Mouse (Mus musculus): ENCODE data around the gene Gm10024. TPM values are rescaled to one million over a fixed set of nuclear protein-coding genes. Genes with fewer than 3 reads are reported as not detected.
"Not testable (repeated sequence)": the region's sequence is repeated elsewhere in the genome, so short reads cannot be mapped to it uniquely, and the experiment has no call there.

Gm10024 gene
- polyA plus RNA-seq, 1 experiment: not detected

DNA sequence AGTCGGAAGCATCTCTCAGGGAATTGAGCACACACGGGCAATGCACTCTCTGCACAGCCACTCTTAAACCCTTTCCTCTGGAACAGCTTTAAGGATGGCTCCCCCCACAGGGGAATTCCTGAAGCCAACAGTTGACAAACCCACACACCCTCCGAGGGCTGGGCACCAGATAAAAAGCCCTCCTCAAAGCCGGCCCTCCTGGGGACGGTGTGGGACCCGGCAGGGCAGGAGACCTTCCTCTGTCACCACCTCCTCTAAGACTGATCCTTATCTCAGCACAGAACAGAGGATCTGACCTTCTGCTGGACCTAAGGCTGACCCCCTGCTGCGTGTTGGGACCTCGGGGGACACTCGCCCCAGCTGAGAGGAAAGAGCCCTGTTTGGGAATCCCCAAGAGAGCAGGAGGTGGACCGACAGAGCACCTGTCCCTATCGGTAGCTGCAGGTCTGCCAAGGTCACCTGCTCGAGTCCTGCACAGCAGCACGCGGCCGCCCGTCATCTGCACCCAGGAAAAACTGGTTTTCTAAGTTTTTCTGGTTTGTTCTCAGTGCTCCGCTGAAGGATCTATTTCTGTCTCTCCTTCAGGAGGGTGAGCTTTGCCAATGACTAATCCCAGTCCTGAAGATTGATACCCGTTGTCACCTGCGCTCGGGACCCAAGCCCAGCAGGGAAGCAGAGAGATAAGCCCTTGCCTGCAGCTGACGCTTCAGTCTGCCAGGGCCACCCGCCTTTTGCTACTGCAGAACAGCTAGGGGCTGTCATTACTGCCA, 25.2 kb upstream of the Gm10024 start, which contains the start of gene Tspear:
Tspear (plus strand) TSS at position 675 of the 770 bp plus-strand sequence.
- Histone ChIP-seq H3K36me3 (ENCODE audit: control insufficient read depth) (no peaks in the 10 kb centered on the region), H3K4me3 (replicated peaks) (no peak within 1 kb of the TSS), H3K27me3 (ENCODE audit: control insufficient read depth) (peaks cover 75% of the 10 kb centered on the region), H3K9me3 (ENCODE audit: control insufficient read depth, low read length) (no peaks in the 10 kb centered on the region), H3K4me1 (ENCODE audit: control insufficient read depth) (no peaks in the 10 kb centered on the region)
- TF ChIP-seq TAL1 (IDR thresholded peaks at IDR 0.05; ENCODE audit: low read length) (no peak), GATA1 (IDR thresholded peaks at IDR 0.05; ENCODE audit: low read length) (no peak)

DNA sequence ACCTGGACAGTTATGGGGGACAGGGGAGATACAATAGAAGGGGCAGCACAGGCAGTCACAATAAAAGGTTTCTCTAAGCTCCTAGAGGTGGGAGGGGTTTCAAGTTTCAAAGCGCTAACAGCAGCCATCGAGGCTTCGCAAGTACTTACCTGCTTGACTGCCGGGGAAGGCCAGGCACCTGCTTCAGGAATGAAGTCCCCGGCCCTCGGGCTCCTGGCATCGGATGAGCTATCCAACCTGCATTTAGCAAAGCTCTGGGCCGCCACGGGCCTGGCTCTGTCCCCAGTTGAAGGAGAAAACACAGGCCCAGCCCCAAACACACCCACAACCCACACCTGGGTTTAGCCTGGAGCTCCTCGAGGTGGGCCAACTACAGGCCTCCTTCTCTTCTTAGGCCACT, 24.2 kb upstream of the Gm10024 start:
- Histone ChIP-seq H3K4me3 (replicated peaks) (no peak overlapping the region), H3K36me3 (ENCODE audit: control insufficient read depth) (no peaks in the 10 kb centered on the region), H3K27me3 (ENCODE audit: control insufficient read depth) (peaks cover 70% of the 10 kb centered on the region), H3K9me3 (ENCODE audit: control insufficient read depth, low read length) (no peaks in the 10 kb centered on the region), H3K4me1 (ENCODE audit: control insufficient read depth) (no peaks in the 10 kb centered on the region)
- TF ChIP-seq GATA1 (IDR thresholded peaks at IDR 0.05; ENCODE audit: low read length) (no peak), TAL1 (IDR thresholded peaks at IDR 0.05; ENCODE audit: low read length) (no peak)

DNA sequence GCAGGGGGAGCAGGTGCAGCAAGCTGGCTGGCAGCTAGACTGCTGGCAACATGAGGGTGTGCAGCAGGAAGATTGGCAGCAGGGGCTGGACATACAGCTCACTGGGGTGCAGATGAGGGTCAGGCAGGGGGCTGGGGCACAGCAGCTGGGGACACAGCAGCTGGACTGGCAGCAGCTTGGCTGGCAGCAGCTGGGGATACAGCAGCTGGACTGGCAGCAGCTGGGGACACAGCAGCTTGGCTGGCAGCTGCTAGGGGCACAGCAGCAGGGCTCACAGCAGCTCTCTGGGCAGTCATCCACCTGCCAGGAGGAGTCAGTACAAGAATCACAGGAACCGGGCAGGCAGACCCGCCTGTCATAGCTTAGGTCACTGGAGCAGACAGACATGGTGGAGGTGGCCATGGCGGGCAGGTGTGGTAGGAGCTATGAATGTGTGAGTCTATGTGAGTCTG, 20.9 kb upstream of the Gm10024 start, which contains the start of gene Gm19402:
Gm19402 (minus strand) TSS at position 402 of the 452 bp plus-strand sequence.
- not testable (repeated sequence) for H3K36me3 ChIP-seq (ENCODE audit: control insufficient read depth); H3K4me3 ChIP-seq (replicated peaks); H3K9me3 ChIP-seq (ENCODE audit: control insufficient read depth, low read length); H3K4me1 ChIP-seq (ENCODE audit: control insufficient read depth)
- H3K27me3 ChIP-seq (ENCODE audit: control insufficient read depth): peaks cover 42% of the 10 kb centered on the region

DNA sequence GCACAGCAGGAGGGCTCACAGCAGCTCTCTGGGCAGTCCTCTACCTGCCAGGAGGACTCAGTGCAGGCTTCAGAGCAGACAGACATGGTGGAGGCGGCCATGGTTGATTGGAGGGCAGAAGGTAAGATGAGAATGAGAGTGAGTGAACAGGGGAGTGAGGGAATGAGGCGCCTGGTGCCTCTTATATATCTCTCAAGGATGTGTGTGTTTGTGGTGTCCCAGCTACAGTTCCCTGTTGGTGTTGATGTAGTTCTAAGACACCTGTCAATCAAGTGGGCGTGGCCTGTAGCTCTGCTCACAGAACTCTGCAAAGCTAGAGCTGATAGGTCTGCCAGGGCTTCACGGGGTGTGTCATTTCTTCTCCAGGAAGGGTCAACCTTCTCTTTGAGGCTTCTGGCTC, 14.1 kb upstream of the Gm10024 start, which contains the start of gene Gm9508:
Gm9508 (minus strand) TSS at position 101 of the 400 bp plus-strand sequence.
- H3K4me3 ChIP-seq (replicated peaks): no peak within 1 kb of the TSS
- H3K36me3 ChIP-seq (ENCODE audit: control insufficient read depth): no peaks in the 10 kb centered on the region
- no peaks in the 10 kb centered on the region for H3K27me3 ChIP-seq (ENCODE audit: control insufficient read depth)
- H3K4me1 ChIP-seq (ENCODE audit: control insufficient read depth): no peaks in the 10 kb centered on the region
- no peak for TF ChIP-seq GATA1 (IDR thresholded peaks at IDR 0.05; ENCODE audit: low read length)
- TF ChIP-seq TAL1 (IDR thresholded peaks at IDR 0.05; ENCODE audit: low read length): no peak
- no peaks in the 10 kb centered on the region for H3K9me3 ChIP-seq (ENCODE audit: control insufficient read depth, low read length)

DNA sequence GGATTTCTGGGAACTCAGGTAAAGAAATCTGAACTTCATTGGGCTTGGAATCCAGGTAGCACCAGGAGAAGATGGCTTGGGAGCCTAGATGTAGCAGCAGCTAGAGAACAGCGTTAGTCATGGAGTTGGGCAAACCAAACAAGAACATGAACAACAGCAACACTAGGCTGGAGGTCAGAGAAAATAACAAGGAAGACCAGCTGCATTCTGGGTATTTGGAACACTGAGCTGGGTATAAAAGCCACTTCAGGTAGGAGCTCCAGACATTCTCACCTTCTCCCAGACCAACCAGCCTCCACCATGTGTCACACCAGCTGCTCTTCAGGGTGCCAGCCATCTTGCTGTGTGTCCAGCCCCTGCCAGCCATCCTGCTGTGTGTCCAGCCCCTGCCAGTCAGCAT, 4.9 kb upstream of the Gm10024 start, which contains the start of gene Gm10272:
Gm10272 (plus strand) TSS at position 301 of the 400 bp plus-strand sequence.
- no peaks in the 10 kb centered on the region for H3K36me3 ChIP-seq (ENCODE audit: control insufficient read depth)
- peaks cover 10% of the 10 kb centered on the region for H3K9me3 ChIP-seq (ENCODE audit: control insufficient read depth, low read length)
- TF ChIP-seq TAL1 (IDR thresholded peaks at IDR 0.05; ENCODE audit: low read length): no peak
- TF ChIP-seq GATA1 (IDR thresholded peaks at IDR 0.05; ENCODE audit: low read length): no peak
- no peaks in the 10 kb centered on the region for H3K4me1 ChIP-seq (ENCODE audit: control insufficient read depth)
- H3K27me3 ChIP-seq (ENCODE audit: control insufficient read depth): no peaks in the 10 kb centered on the region
- no peak within 1 kb of the TSS for H3K4me3 ChIP-seq (replicated peaks)

DNA sequence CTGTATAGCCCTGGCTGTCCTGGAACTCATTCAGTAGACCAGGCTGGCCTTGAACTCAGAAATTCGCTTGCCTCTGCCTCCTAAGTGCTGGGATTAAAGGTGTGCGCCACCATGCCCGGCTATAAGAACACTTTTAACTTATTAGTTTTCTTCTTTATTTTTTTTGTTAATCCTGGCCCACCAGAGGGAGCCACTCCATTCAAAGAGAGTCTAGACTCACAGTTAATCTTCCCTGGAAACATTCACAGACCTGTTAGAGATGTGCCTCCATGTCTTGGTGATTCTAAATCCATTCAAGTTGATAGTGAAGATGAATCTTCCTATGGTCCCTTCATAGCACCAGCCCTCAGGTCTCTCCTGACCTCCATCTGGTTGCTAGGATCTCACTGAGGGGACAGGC, 1.4 kb upstream of the Gm10024 start:
- Histone ChIP-seq H3K4me3 (replicated peaks) (no peak overlapping the region), H3K4me1 (ENCODE audit: control insufficient read depth) (no peaks in the 10 kb centered on the region), H3K27me3 (ENCODE audit: control insufficient read depth) (no peaks in the 10 kb centered on the region), H3K36me3 (ENCODE audit: control insufficient read depth) (no peaks in the 10 kb centered on the region), H3K9me3 (ENCODE audit: control insufficient read depth, low read length) (peaks cover 10% of the 10 kb centered on the region)
- TF ChIP-seq GATA1 (IDR thresholded peaks at IDR 0.05; ENCODE audit: low read length) (no peak), TAL1 (IDR thresholded peaks at IDR 0.05; ENCODE audit: low read length) (no peak)

DNA sequence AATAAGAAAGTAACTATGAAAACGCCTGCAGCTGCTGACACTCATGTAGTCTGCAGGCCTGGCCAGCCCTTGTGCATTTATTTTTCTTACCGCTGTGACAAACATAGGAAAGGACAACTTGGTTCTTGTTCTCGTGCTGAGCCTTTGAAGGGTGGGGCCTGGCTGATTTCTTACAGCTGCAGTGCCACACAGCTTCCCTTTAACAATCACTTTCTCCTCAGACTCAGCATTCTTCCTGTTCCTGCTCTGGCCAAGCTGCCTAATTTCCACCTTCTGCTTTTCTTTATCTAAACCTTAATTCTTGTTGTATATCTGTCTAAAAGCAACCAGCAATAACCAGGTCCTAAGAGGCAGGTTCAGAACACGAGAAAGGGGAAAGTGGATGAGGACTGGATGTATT, 2.5 kb downstream of the Gm10024 start:
- H3K36me3 ChIP-seq (ENCODE audit: control insufficient read depth): no peaks in the 10 kb centered on the region
- H3K27me3 ChIP-seq (ENCODE audit: control insufficient read depth): no peaks in the 10 kb centered on the region
- no peak overlapping the region for H3K4me3 ChIP-seq (replicated peaks)
- H3K9me3 ChIP-seq (ENCODE audit: control insufficient read depth, low read length): peaks cover 5% of the 10 kb centered on the region
- no peaks in the 10 kb centered on the region for H3K4me1 ChIP-seq (ENCODE audit: control insufficient read depth)
- TF ChIP-seq TAL1 (IDR thresholded peaks at IDR 0.05; ENCODE audit: low read length): no peak
- TF ChIP-seq GATA1 (IDR thresholded peaks at IDR 0.05; ENCODE audit: low read length): no peak

DNA sequence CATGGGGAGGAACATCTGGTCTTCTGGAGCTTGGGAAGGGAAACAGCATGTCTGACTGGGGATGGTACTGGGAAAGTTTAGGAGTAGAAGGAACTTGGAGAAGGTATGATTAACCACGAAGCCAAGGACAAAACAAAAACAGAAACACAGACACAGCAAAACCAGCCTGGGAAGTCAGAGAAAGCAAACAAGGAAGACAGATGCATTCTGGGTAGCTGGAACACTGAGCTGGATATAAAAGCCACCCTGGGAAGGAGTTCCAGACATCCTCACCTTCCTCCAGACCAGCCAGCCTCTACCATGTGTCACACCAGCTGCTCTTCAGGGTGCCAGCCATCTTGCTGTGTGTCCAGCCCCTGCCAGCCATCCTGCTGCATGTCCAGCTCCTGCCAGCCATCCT, 4.2 kb downstream of the Gm10024 start, which contains the start of gene Gm10142:
Gm10142 (plus strand) TSS at position 301 of the 400 bp plus-strand sequence.
- peaks cover 10% of the 10 kb centered on the region for H3K9me3 ChIP-seq (ENCODE audit: control insufficient read depth, low read length)
- TF ChIP-seq GATA1 (IDR thresholded peaks at IDR 0.05; ENCODE audit: low read length) (no peak), TAL1 (IDR thresholded peaks at IDR 0.05; ENCODE audit: low read length) (no peak)
- H3K4me3 ChIP-seq (replicated peaks): no peak within 1 kb of the TSS
- H3K27me3 ChIP-seq (ENCODE audit: control insufficient read depth): no peaks in the 10 kb centered on the region
- no peaks in the 10 kb centered on the region for H3K36me3 ChIP-seq (ENCODE audit: control insufficient read depth)
- no peaks in the 10 kb centered on the region for H3K4me1 ChIP-seq (ENCODE audit: control insufficient read depth)

DNA sequence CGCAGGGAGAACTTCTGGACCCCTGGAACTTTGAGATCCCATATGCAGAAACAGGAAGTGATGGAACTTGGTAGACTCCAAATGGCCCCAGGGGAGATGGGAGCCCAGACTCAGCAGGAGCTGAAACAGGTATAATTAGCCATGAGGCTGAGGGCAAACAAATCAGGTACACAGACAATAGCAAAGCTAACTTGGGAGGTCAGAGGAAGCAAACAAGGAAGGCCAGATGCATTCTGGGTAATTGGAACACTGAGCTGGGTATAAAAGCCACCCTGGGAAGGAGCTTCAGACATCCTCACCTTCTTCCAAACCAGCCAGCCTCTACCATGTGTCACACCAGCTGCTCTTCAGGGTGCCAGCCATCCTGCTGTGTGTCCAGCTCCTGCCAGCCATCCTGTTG, 9.0 kb downstream of the Gm10024 start, which contains the start of gene Krtap12-1:
Krtap12-1 (plus strand) TSS at position 301 of the 400 bp plus-strand sequence.
- not testable (repeated sequence) for H3K4me1 ChIP-seq (ENCODE audit: control insufficient read depth); H3K9me3 ChIP-seq (ENCODE audit: control insufficient read depth, low read length); H3K27me3 ChIP-seq (ENCODE audit: control insufficient read depth); H3K4me3 ChIP-seq (replicated peaks); H3K36me3 ChIP-seq (ENCODE audit: control insufficient read depth)

Measured in erythroblast, embryonic 14.5 days (primary cell).